Mouse (Mus musculus) cerebellum, adult 18-20 months (tissue): ENCODE results near the gene Pgd.

ENCODE experiments used
- DNase-seq, 2 experiments: peaks; one replicate each; pipeline ENCODE4 v3.0.0; 2021

Gene Pgd

GRCm38 (mm10) chr4:149166957-149167611, 513 bp upstream of the Pgd start:
- DNase-seq = peak in 1 of 2 experiments; percentile 27

- no peak for DNase-seq
Measured at GRCm38 (mm10) chr4:149164150-149164549, 2.4 kb downstream of the Pgd start.

- DNase-seq = no peak
Measured at GRCm38 (mm10) chr4:149163196-149163595, 3.4 kb downstream of the Pgd start.

GRCm38 (mm10) chr4:149161166-149161565, 5.4 kb downstream of the Pgd start:
- no peak for DNase-seq

GRCm38 (mm10) chr4:149159891-149160290, 6.7 kb downstream of the Pgd start:
- no peak for DNase-seq

- no peak for DNase-seq
Measured at GRCm38 (mm10) chr4:149159203-149159602, 7.4 kb downstream of the Pgd start.

GRCm38 (mm10) chr4:149157415-149157973, 9.1 kb downstream of the Pgd start:
- DNase-seq = no peak

- DNase-seq = no peak
Measured at GRCm38 (mm10) chr4:149155711-149156110, 10.9 kb downstream of the Pgd start.

- no peak for DNase-seq
Measured at GRCm38 (mm10) chr4:149154859-149155258, 11.7 kb downstream of the Pgd start.

- DNase-seq = no peak
Measured at GRCm38 (mm10) chr4:149150721-149151120, 15.8 kb downstream of the Pgd start.

- no peak for DNase-seq
Measured at GRCm38 (mm10) chr4:149150256-149150655, 16.3 kb downstream of the Pgd start.

GRCm38 (mm10) chr4:149149611-149150010, 17.0 kb downstream of the Pgd start:
- no peak for DNase-seq

GRCm38 (mm10) chr4:149149196-149149595, 17.4 kb downstream of the Pgd start:
- DNase-seq = no peak

- no peak for DNase-seq
Measured at GRCm38 (mm10) chr4:149148084-149148483, 18.5 kb downstream of the Pgd start.

GRCm38 (mm10) chr4:149147528-149147927, 19.0 kb downstream of the Pgd start:
- no peak for DNase-seq

GRCm38 (mm10) chr4:149145151-149145550, 21.4 kb downstream of the Pgd start:
- DNase-seq = no peak

GRCm38 (mm10) chr4:149144459-149144858, 22.1 kb downstream of the Pgd start:
- peak; percentile 75 to 84 for DNase-seq

GRCm38 (mm10) chr4:149143594-149143993, 23.0 kb downstream of the Pgd start:
- no peak for DNase-seq

- no peak for DNase-seq
Measured at GRCm38 (mm10) chr4:149138515-149138914, 28.1 kb downstream of the Pgd start.

- DNase-seq = peak; percentile 87 to 95
Measured at GRCm38 (mm10) chr4:149136982-149137770, 29.4 kb downstream of the Pgd start, which contains the start of gene Cenps. Gene Cenps, minus strand, starts transcription at chr4:149137629.

- peak in 1 of 2 experiments; percentile 22 for DNase-seq
Measured at GRCm38 (mm10) chr4:149136116-149136850, 30.3 kb downstream of the Pgd start.

GRCm38 (mm10) chr4:149133395-149133794, 33.2 kb downstream of the Pgd start:
- no peak for DNase-seq
